Mouse (Mus musculus) lung, embryonic 15.5 days (tissue): Measurements from ENCODE around the gene Kctd6. TPM values are rescaled to one million over a fixed set of nuclear protein-coding genes. Genes with fewer than 3 reads are reported as not detected.

Source experiments
- ATAC-seq: fragments of 200-750 bp; cut with Nextera tagmentation; 2 replicates; pipeline ENCODE4 v1.8.0; 2017; ENCODE audit warnings: moderate number of reproducible peaks, borderline replicate concordance; ENCODE audit not compliant: low FRiP score, low TSS enrichment; ENCODE audit errors: extremely low read depth
- H3K27ac ChIP-seq: fragments of 300-500 bp; sonication (generic); 2 replicates; pipeline ENCODE4 v1.5.1; 2015; ENCODE audit warnings: moderate library complexity, mild to moderate bottlenecking, inconsistent platforms
- H3K27me3 ChIP-seq: fragments of 300-500 bp; sonication (generic); 2 replicates; pipeline ENCODE4 v1.6.1; 2015; ENCODE audit warnings: inconsistent platforms
- H3K36me3 ChIP-seq: fragments of 300-500 bp; sonication (generic); 2 replicates; pipeline ENCODE4 v1.6.1; 2015; ENCODE audit warnings: inconsistent platforms
- H3K4me1 ChIP-seq: fragments of 300-500 bp; sonication (generic); 2 replicates; pipeline ENCODE4 v1.6.1; 2015; ENCODE audit warnings: inconsistent platforms
- H3K4me2 ChIP-seq: fragments of 300-500 bp; sonication (generic); 2 replicates; pipeline ENCODE4 v1.6.1; 2015; ENCODE audit warnings: inconsistent platforms, mild to moderate bottlenecking, moderate library complexity
- H3K4me3 ChIP-seq: fragments of 300-500 bp; sonication (generic); 2 replicates; pipeline ENCODE4 v1.5.1; 2015; ENCODE audit warnings: mild to moderate bottlenecking, inconsistent platforms
- H3K9ac ChIP-seq: fragments of 300-500 bp; sonication (generic); 2 replicates; pipeline ENCODE4 v1.6.1; 2015; ENCODE audit warnings: inconsistent platforms
- H3K9me3 ChIP-seq: fragments of 300-500 bp; sonication (generic); 2 replicates; pipeline ENCODE4 v1.6.1; 2016; ENCODE audit warnings: inconsistent platforms
- WGBS: fragments of 180-500 bp; shearing (Covaris S2); methylation state at CpG from one replicate; pipeline ENCODE4 v1.1.7; 2015; 5-methylcytosine and 5-hydroxymethylcytosine counted together
- polyA plus RNA-seq: library from polyadenylated mRNA; unstranded; fragments of >200 nt; fragmentation: Nextera tagmentation; extraction: Ambion mirVana; gene quantifications from 2 replicates; pipeline ENCODE4 v1.2.1, GENCODE M21; 2015

Kctd6 gene
- polyA plus RNA-seq, 1 experiment from 2014 or later, result 15.7 TPM

GRCm38 (mm10) chr14:8191331-8191965, 22.5 kb upstream of the Kctd6 start:
- Histone ChIP-seq H3K4me2 (no peak overlapping the region), H3K4me1 (no peaks in the 10 kb centered on the region), H3K36me3 (no peaks in the 10 kb centered on the region), H3K9ac (no peak overlapping the region), H3K9me3 (no peaks in the 10 kb centered on the region), H3K4me3 (no peak overlapping the region), H3K27me3 (no peaks in the 10 kb centered on the region), H3K27ac (no peak overlapping the region)
- 56% methylated on average over 12 of the region's 12 CpGs for WGBS
- ATAC-seq, result no peak

GRCm38 (mm10) chr14:8192727-8193126, 21.2 kb upstream of the Kctd6 start:
- H3K4me3 ChIP-seq, result no peak overlapping the region
- H3K27ac ChIP-seq, result no peak overlapping the region
- H3K4me2 ChIP-seq, result no peak overlapping the region
- no peaks in the 10 kb centered on the region for H3K36me3 ChIP-seq
- no peaks in the 10 kb centered on the region for H3K4me1 ChIP-seq
- ATAC-seq, result no peak
- H3K27me3 ChIP-seq, result no peaks in the 10 kb centered on the region
- WGBS, result 81% methylated on average over 6 of the region's 6 CpGs
- no peaks in the 10 kb centered on the region for H3K9me3 ChIP-seq
- H3K9ac ChIP-seq, result no peak overlapping the region

GRCm38 (mm10) chr14:8200769-8201168, 13.2 kb upstream of the Kctd6 start:
- WGBS, result 59% methylated on average over 5 of the region's 5 CpGs
- Histone ChIP-seq H3K9me3 (no peaks in the 10 kb centered on the region), H3K36me3 (no peaks in the 10 kb centered on the region), H3K4me2 (no peak overlapping the region), H3K4me3 (no peak overlapping the region), H3K27ac (no peak overlapping the region), H3K27me3 (no peaks in the 10 kb centered on the region), H3K4me1 (no peaks in the 10 kb centered on the region), H3K9ac (no peak overlapping the region)
- no peak for ATAC-seq

- Histone ChIP-seq H3K9me3 (no peaks in the 10 kb centered on the region), H3K36me3 (no peaks in the 10 kb centered on the region), H3K4me3 (no peak overlapping the region), H3K4me2 (no peak overlapping the region), H3K27ac (no peak overlapping the region), H3K4me1 (no peaks in the 10 kb centered on the region), H3K27me3 (no peaks in the 10 kb centered on the region), H3K9ac (no peak overlapping the region)
- 84% methylated on average over 3 of the region's 3 CpGs for WGBS
- no peak for ATAC-seq
Measured at GRCm38 (mm10) chr14:8201715-8202114, 12.2 kb upstream of the Kctd6 start.

GRCm38 (mm10) chr14:8206179-8206910, 7.6 kb upstream of the Kctd6 start:
- Histone ChIP-seq H3K4me1 (no peaks in the 10 kb centered on the region), H3K27me3 (no peaks in the 10 kb centered on the region), H3K9me3 (no peaks in the 10 kb centered on the region), H3K36me3 (no peaks in the 10 kb centered on the region), H3K4me3 (no peak overlapping the region), H3K9ac (no peak overlapping the region), H3K27ac (no peak overlapping the region), H3K4me2 (no peak overlapping the region)
- ATAC-seq, result no peak
- WGBS, result 48% methylated on average over 9 of the region's 9 CpGs

- H3K4me2 ChIP-seq, result no peak overlapping the region
- H3K36me3 ChIP-seq, result no peaks in the 10 kb centered on the region
- H3K9me3 ChIP-seq, result no peaks in the 10 kb centered on the region
- no peak overlapping the region for H3K27ac ChIP-seq
- no peak for ATAC-seq
- 41% methylated on average over 5 of the region's 5 CpGs for WGBS
- H3K4me3 ChIP-seq, result no peak overlapping the region
- no peaks in the 10 kb centered on the region for H3K27me3 ChIP-seq
- no peak overlapping the region for H3K9ac ChIP-seq
- no peaks in the 10 kb centered on the region for H3K4me1 ChIP-seq
Measured at GRCm38 (mm10) chr14:8207105-8207504, 6.8 kb upstream of the Kctd6 start.

- H3K36me3 ChIP-seq, result no peaks in the 10 kb centered on the region
- no peak overlapping the region for H3K4me3 ChIP-seq
- 84% methylated on average over 5 of the region's 5 CpGs for WGBS
- no peaks in the 10 kb centered on the region for H3K4me1 ChIP-seq
- H3K27ac ChIP-seq, result no peak overlapping the region
- no peak for ATAC-seq
- no peak overlapping the region for H3K4me2 ChIP-seq
- H3K9me3 ChIP-seq, result no peaks in the 10 kb centered on the region
- no peaks in the 10 kb centered on the region for H3K27me3 ChIP-seq
- H3K9ac ChIP-seq, result no peak overlapping the region
Measured at GRCm38 (mm10) chr14:8207543-8207942, 6.4 kb upstream of the Kctd6 start.

GRCm38 (mm10) chr14:8208876-8209275, 5.1 kb upstream of the Kctd6 start:
- H3K4me3 ChIP-seq, result no peak overlapping the region
- 72% methylated on average over 3 of the region's 3 CpGs for whole genome bisulfite sequencing
- no peak overlapping the region for H3K9ac ChIP-seq
- no peaks in the 10 kb centered on the region for H3K27me3 ChIP-seq
- H3K4me2 ChIP-seq, result no peak overlapping the region
- no peaks in the 10 kb centered on the region for H3K36me3 ChIP-seq
- H3K9me3 ChIP-seq, result no peaks in the 10 kb centered on the region
- no peaks in the 10 kb centered on the region for H3K4me1 ChIP-seq
- no peak overlapping the region for H3K27ac ChIP-seq
- no peak for ATAC-seq

GRCm38 (mm10) chr14:8209896-8210295, 4.0 kb upstream of the Kctd6 start:
- H3K4me1 ChIP-seq, result peaks cover 5% of the 10 kb centered on the region
- no peak overlapping the region for H3K4me2 ChIP-seq
- H3K27me3 ChIP-seq, result no peaks in the 10 kb centered on the region
- no peak overlapping the region for H3K4me3 ChIP-seq
- H3K27ac ChIP-seq, result no peak overlapping the region
- 92% methylated on average over 2 of the region's 2 CpGs for WGBS
- H3K36me3 ChIP-seq, result no peaks in the 10 kb centered on the region
- no peak for ATAC-seq
- H3K9me3 ChIP-seq, result no peaks in the 10 kb centered on the region
- H3K9ac ChIP-seq, result no peak overlapping the region

- Histone ChIP-seq H3K27ac (no peak overlapping the region), H3K27me3 (no peaks in the 10 kb centered on the region), H3K4me3 (no peak overlapping the region), H3K4me1 (peaks cover 18% of the 10 kb centered on the region), H3K9ac (no peak overlapping the region), H3K9me3 (no peaks in the 10 kb centered on the region), H3K4me2 (no peak overlapping the region), H3K36me3 (no peaks in the 10 kb centered on the region)
- ATAC-seq, result no peak
- WGBS, result 77% methylated on average over 2 of the region's 2 CpGs
Measured at GRCm38 (mm10) chr14:8212996-8213395, 944 bp upstream of the Kctd6 start.

- Histone ChIP-seq H3K4me2 (peak overlapping the region; percentile 94), H3K27ac (peak overlapping the region; percentile 95)
- 2% methylated on average over 48 of the region's 63 CpGs for WGBS
Measured at GRCm38 (mm10) chr14:8214299-8215207, 613 bp downstream of the Kctd6 start.

More at GRCm38 (mm10) chr14:8214299-8215207, 613 bp downstream of the Kctd6 start:
- ATAC-seq, result peak; percentile 86
- no peaks in the 10 kb centered on the region for H3K27me3 ChIP-seq
- peaks cover 24% of the 10 kb centered on the region for H3K4me1 ChIP-seq
- no peaks in the 10 kb centered on the region for H3K36me3 ChIP-seq
- H3K4me3 ChIP-seq, result peak overlapping the region; percentile 79
- H3K9ac ChIP-seq, result peak overlapping the region; percentile 85
- no peaks in the 10 kb centered on the region for H3K9me3 ChIP-seq
